Mouse (Mus musculus): ENCODE results near the gene Arid1a.

The Arid1a gene

DNA sequence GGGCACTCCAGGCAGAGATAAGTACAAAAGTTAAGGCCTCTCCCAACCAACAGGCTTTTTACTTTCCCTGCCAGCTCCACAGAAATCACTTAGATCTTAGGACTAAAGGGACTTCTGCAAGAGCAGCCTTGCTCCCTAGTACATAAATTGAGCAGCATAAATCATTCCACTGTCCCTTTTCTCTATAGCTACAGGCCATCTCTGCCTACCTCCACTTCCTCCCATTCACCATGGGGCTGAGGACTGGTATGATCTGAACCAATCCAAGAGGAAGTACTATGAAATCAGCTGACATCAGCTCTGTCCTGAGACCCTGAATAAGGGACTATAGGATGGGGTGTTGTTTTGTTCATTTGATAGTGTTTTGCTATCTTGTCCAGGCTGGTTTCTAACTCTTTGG lies 26.4 kb downstream of the Arid1a start:
- DNase-seq (ENCODE audit: low read depth, low spot score): peak; percentile 31

DNA sequence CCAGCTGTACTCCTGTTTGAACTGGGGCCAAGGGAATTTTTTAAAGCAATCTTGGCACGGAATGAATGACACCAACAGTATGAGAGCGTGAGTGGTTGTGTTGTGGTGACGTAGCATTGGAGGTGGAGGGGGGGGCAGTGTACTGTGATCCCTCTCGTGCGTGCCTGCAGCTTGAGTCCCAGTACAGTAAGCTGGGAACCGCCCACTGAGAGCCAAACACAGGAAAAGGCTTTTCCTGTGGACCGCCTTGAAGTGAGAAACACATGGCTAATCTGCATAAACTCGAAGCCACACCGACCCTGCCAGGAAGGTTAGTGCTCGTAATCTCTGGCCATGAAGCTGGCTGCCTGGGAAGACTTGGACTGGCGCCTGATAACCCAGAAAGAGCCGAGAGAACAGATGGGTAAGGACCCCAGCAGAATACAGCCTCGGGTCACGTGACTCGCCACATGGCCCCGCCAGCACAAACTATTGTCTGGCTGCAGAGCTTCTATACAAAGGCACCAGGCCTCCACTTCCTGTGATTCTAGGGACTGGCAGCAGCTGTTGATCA lies 27.0 kb downstream of the Arid1a start:
- DNase-seq (ENCODE audit: low read depth, low spot score): peak; percentile 91

DNA sequence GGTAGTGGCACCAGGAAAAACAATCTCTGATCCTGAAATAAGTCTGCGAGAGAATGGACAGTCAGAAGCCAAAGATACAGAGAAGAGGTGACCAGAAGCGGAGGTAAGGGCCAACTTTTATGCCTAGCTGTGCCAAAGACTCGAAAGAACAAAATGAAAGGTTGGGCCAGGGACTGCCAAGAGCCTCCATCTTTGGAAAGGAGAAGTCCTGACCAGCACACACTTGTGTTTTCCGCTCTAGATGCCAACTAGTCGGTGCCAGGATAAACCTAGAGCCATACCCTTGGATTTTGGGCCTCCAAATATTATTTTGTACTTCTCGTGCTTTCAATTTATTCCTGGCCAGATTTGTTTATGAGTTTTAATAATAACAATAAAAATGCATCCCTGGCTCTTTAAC lies 27.6 kb downstream of the Arid1a start:
- no peak for DNase-seq (ENCODE audit: low read depth, low spot score)

DNA sequence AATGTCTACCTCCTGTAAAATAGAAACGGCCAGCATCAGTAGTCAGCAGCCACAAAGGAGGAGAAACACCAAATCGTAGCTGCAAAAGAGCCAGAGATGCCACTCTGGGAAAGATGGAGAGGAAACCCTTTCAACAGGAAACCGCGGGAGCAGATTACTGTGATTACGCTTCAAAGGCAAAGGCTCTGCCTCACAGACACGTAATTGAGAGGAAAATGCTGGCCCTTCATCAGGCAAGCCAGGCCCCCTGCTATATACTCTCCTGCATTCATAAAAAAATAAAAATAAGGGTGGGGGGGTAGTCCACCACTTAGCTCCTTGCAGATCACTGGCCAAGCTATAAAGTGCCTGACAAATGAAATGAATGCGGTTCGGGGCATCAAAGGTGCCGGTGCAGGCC lies 28.3 kb downstream of the Arid1a start:
- no peak for DNase-seq (ENCODE audit: low read depth, low spot score)

DNA sequence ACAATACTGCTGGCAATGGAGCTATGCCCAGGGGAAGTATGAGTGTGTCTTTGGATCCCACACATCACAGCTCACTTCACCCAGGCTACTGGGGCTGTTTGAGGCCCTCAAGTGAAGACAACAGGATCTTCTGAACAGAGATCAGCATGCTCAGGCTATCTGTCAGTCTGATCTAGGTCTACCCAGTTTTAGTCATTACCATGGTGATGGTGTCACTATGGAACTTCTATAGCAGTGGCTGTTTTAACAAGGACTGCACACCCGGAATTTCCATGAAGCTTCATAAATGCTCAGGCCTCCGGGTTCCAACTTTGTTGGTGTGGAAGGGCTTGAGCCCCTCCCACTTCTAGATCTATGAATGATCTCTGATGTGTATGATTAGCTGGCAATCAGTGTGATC lies 30.9 kb downstream of the Arid1a start:
- DNase-seq (ENCODE audit: low read depth, low spot score): no peak

DNA sequence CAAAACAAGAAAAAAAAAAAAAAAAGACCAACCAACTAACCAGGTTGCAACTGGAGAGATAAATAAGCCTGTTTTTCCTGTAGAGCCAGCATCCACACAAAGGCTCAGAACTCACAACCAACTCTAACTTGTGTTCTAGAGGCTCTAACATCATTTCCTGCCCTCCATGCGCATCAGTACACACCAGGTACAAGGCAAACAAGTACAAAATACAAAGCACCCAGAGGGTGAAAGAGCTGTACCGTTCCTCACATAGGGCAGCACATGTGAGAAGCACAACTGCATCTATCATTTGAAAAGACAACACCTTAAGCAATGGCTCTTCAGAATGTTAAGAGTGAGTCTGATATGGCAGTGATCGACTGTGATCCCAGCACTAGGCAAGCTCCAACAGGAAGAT lies 36.8 kb downstream of the Arid1a start:
- DNase-seq (ENCODE audit: low read depth, low spot score): no peak

DNA sequence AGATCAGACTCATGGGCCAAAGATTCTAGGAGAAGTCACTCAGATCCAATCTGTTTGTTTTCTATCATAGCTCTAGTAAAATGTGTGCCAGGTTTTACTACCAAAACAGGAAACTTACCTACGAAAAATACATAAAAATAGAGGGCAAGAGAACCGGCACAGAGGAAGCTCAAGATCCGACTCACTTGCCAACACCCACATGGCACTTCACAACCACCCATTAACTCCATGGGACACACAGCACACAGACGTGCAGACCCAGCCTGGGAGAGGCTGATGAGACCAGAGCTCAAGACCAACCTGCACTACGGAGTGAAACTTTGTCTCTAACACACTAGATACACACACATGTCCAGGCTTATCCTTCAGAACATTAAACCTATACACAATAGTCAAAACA lies 43.8 kb downstream of the Arid1a start:
- no peak for DNase-seq (ENCODE audit: low read depth, low spot score)

DNA sequence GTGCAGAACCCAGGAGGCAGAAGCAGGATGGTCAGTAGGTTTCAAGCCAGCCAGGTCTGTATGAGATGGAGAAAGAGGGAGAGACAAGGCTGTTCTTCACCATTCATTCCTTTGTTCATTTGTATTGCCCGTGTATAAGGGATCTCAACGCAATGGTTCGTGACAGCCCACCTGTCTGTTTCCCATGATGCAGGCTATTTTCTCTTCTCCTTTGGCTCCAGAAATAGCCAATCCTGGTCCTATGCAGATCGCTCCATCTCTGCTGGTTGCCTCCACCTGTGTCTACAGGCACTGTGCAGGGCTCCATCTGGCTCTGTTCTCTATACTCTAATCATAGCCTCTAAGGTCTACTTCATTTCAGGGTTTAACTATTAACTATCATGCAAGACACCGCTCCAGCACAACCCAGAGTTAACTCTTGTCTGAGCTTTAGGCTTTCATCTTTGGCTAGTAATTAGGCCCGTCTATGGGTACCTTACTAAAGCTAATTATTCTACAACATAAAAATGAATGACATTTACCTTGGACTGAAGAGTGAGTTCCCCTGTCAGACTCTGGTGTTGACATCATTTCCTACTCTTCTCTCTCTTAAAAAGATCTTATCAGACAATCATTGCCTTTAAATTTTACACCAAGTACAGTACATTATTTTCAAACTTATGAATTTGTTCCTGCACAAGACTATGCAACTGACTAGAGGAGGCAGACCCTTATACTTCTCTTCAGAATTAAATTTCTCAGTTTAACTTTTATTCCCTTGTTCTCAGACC lies 45.1 kb downstream of the Arid1a start:
- no peak for DNase-seq (ENCODE audit: low read depth, low spot score)

DNA sequence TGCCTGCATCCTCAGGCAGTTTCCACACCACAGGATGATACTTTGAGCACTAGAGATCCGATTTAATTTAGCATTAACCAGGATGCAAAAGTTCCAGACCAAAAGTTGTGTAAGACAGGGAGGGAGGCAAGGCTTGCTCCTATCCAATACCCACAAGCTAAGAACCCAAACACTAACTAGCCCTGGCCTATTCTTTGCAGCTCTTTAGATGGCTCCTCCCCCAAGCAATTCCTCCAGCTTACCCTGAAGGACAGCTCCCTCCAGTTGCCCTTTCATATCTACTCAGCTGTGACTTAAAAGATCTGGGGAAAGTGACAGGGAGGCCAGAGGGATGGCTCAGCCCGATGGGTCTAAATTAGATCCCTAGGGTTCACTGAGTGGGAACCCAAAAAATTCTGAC lies 47.2 kb downstream of the Arid1a start:
- DNase-seq (ENCODE audit: low read depth, low spot score): no peak

DNA sequence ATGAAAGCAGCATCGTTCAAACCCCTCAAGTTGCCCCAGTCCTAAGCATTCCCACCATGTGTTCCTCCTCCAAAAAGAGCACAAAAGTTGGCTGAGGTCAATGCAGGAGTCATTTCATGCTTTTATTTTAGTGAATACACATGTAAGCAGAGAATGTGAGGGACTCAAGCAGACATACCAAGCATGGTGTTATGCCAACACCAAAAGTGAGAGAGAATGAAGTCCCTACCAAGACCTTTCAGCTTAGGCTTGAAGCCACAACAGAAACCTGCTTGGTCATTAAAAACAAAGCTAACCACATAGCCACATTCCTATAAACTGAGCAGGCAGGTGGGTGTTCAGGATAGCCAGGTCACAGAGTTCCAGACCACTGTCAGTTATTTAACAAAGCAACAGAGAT lies 49.1 kb downstream of the Arid1a start:
- DNase-seq (ENCODE audit: low read depth, low spot score): peak; percentile 36

DNA sequence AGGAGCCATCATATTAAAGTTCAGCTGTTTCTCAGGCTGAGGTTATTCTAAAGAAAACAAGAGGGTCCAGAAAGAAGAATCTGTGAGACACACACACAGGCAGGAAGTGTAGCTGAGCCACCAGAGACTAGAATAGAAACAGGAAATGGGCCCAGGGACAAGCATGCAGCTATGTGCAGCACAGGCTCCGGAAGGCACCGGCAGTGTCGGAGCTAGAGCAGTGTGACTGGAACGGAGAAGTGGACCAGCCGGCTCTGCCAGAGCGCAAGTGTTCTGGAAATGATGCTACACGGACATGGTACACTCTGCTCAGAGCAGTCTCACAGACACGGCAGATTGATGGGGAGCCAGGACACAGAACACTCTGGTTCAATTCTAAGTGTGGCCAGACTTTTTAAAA lies 49.6 kb downstream of the Arid1a start:
- peak; percentile 26 for DNase-seq (ENCODE audit: low read depth, low spot score)

DNA sequence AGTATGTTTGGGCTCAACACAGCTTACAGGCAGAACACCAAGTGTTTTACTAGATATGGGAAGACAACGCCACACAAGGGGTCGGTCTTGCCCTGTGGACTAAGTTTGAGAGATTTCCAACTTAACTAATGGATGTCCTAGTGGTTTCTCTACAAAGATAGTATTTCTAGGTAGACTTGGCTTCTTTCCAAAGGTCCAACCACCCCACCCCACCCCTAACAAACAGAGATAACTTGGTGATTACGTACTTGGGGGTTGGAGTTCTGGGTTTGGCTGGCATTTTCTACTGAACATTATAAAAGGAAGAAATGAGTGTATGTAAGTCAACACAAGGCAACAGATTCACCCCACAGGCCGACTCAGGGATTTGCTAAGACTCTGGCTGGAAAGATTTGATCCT lies 51.5 kb downstream of the Arid1a start:
- DNase-seq (ENCODE audit: low read depth, low spot score): no peak

DNA sequence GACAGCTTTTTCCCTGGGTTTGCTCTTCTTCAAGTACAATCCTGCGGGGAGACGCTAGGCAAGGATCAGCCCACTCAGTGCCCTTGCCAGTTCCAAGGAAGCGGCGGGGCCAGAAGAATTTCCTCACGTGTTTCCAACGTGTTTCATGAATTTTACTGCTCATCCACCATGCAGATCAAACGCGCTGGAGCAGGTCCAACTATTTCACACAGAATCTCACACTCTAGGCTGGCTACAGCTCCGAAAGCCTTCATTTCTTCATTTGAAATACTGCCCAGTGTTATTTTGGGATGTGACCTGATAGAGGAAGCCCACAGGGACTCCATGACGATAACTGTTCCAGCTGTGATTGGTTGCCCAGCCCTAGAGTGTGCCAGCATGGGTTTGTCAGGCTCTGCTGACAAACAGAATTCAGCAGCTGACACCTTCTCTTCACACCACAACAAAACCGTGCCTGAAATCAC lies 55.6 kb downstream of the Arid1a start:
- DNase-seq (ENCODE audit: low read depth, low spot score): no peak

DNA sequence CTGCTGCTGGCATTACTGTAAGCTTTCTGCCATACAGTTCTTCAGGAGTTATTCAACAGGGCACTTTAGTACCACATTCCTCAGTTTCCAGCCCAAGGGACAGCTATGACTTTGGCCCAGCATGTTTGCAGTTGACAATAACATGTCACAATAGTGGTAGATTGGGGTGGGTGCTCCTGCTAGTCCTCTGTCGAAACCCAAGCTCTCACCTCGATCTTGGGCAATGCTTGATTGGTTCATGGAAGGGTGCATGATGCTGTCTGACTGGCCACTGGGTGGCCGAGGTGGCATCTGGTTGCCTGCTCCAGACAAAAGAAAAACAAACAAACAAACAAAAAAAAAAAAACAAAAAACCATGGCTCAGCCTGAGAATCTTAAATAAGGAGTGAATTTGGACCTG lies 61.2 kb downstream of the Arid1a start:
- no peak for DNase-seq (ENCODE audit: low read depth, low spot score)

DNA sequence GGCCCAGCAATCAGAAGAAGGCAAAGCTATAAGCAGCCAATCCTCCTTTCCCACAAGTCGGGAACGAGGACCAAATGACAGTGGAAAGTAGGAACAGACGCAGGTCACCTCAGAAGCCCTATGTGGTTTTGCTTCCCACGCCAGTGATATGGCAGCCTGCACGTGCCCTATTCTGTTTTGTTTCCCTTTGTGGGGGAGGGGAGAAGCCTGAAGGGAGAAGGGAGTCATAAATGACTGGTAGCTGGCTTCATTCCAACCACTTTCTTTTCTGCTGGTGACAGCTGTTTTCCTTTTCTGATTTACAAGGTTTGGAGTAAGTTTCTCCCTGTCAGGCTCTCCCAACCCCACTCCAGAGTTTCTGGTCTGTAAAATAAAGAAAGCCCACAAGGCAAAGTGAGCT lies 66.3 kb downstream of the Arid1a start:
- DNase-seq (ENCODE audit: low read depth, low spot score): peak; percentile 64

DNA sequence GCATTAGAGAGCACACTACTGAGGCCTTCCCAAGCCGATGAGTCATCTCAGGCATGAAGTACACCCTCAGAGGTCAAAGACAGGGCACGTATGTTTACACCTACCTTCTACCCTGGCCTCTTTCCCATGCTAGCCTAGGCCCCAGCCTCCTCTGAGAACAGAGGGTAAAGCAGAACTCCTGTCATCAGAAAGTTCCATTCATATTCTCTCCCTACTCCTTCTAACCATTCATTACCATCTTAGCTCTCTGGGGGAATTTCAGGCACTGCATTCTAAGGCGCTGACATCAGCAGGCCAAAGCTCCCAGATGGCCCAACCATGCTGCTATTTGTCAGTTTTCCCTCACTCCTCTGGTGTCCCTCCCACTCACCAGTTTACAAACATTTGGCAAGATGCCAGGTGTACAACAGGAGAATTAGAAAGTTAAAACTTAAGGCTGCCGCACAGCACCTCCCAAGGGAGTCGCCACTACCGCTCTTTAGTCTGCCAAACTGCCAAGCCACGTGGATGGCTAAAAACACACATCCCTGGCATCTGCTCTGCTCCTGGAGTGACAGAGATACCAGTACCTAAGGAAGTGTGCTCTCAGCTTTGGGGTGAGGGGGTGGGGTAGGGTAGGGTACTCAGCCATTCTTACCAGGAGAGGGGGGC lies 68.0 kb downstream of the Arid1a start:
- peak; percentile 95 for DNase-seq (ENCODE audit: low read depth, low spot score)

DNA sequence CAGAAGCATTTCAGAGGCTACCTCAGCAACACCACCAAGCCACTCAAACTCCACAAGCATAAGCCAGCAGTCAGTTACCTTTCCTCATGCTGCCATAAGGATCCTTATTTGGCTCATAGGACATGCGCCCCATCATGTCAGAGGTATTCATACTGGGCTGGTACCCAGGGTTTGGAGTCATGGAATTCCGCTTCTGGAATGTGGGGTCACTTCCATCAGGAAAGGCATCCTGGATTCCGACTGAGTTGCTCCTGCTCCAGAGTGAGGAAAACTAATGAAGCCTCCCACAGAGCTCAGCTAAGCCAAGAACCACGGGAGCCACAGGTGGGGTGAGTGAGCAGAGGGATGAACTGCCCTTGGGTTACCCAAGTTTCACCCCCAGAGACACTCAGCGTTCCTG lies 69.4 kb downstream of the Arid1a start:
- DNase-seq (ENCODE audit: low read depth, low spot score): peak; percentile 62

DNA sequence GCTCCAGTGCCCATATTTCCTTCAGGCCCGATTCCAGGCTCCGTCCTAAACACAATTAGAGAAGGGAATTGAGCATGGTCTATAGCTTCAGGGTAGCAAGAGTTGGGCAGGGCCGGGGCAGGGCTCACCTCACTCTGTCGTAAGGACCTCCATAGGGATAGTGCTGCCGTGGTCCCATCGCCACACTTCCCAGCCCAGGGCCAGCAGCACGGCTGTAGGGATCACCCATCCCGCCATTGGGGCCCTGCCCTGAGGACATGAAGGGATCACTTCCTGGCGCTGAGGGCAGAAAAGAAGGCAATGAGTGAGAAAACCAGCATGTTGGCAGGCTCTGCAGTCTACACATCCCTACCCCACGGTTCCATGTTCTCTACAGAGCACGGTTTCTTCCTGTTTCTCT lies 70.1 kb downstream of the Arid1a start:
- DNase-seq (ENCODE audit: low read depth, low spot score): no peak

DNA sequence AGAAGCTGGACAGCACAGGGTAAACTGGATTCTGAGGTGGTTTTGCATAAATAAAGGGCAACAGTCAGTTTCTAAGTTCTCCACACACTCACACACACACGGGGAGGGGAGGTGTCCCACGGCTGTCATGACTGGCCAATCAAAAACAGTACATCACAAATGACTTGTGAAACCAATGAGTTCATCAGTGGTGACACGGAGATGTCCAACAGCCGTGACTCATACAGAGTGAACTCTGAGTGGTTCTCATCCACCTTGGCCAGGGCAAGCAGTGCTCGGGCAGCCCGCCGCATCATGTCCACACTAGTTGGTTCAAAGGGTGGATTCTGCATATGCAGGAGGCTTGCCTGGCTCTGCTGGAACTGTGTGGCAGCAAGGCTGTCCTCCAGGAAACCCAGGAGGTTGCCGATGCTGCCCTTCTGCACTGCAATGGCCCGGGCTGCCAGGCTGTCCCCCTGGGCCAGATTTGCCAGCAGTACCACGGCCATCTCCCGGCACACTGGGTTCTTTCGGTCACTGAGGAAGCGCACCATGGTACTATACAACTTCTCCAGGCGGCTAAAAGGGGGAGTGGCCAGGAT lies 76.3 kb downstream of the Arid1a start:
- DNase-seq (ENCODE audit: low read depth, low spot score): no peak

DNA sequence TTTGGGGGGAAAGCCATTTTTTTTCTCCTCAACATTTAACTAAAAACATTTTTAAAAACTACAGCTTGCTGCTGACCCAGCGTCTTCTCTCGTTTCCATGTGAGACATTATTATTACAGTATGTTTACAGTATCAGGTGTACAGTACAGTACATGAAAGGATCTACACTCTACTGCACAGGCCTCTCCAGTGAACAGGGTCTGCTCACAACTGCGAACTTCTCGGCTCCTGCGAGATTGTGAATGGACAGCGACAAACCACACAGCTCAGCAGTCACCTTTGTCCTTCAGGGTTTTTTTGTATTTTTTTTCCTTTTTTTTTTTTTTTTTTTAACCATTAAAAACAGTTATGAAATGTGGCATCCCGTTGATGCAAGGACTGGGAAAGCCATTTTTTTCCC lies 76.9 kb downstream of the Arid1a start:
- DNase-seq (ENCODE audit: low read depth, low spot score): no peak

DNA sequence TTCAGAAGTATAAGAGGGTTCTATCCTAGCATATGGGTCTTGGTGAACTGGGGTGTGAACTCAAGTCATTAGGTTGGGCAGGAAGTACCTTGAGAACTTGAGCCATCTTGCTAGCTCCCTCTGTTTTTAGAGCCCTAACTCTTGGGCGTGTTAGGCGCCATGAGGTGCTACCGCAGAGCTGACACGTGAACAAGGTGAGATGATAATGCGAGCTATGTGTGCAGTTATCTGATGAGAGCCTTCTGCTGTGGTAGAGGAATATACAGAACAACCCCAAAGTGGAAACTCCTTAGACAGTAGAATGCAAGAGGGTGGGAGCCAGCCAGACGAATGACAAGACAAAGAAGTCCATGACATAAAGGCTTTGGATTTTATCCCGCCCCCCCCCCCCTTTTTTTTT lies 79.3 kb downstream of the Arid1a start:
- DNase-seq (ENCODE audit: low read depth, low spot score): no peak

DNA sequence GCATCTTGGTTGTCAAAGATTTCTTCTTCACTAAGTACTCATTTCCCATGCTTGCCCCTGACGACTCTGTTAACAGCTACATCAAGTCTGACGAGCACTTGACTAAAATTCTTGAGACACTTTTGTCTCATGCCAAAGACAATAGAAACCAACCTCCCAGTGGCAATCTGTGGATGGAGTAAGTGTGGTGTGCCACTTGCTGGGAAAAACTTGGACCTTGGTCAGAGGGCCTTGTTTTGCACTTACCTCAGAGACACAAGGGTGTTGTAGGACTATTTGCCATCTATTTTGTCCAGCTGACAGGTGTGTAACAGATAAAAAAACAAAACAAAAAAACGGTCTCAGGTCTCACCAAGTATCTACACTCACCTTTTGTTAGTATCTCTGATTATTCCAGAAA lies 80.4 kb downstream of the Arid1a start:
- no peak for DNase-seq (ENCODE audit: low read depth, low spot score)

DNA sequence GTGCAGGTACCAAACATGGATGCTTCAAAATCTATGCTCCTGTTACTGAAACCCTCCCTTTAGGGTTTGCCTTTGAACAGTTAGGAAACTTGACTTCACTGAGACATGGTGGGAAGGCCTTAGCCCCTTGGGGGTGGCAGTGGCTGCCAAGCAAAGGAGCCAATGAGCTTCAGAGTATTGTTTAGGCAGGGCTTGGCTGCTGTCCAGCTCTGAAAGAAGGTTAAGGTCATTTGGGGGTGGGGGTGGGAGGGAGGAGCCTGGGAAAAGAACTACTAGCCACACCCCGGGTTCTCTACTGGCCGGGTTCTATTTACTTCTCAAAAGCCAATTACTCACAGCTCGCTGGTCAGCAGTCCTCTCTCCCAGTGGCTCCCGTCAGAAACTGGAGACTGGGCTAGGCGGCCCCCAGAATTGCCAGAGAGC lies 81.0 kb downstream of the Arid1a start:
- no peak for DNase-seq (ENCODE audit: low read depth, low spot score)
